Mouse (Mus musculus) spleen, postnatal 14 days (tissue): Measurements from ENCODE around the gene Wdr44.
"Not testable (repeated sequence)": the region's sequence is repeated elsewhere in the genome, so short reads cannot be mapped to it uniquely, and the experiment has no call there.

Source experiments
- DNase-seq, 2 experiments: peaks; one replicate each; pipeline ENCODE4 v3.0.0; 2021 to 2022; ENCODE audit warnings: low spot score in 2 of 2

The Wdr44 gene

DNA sequence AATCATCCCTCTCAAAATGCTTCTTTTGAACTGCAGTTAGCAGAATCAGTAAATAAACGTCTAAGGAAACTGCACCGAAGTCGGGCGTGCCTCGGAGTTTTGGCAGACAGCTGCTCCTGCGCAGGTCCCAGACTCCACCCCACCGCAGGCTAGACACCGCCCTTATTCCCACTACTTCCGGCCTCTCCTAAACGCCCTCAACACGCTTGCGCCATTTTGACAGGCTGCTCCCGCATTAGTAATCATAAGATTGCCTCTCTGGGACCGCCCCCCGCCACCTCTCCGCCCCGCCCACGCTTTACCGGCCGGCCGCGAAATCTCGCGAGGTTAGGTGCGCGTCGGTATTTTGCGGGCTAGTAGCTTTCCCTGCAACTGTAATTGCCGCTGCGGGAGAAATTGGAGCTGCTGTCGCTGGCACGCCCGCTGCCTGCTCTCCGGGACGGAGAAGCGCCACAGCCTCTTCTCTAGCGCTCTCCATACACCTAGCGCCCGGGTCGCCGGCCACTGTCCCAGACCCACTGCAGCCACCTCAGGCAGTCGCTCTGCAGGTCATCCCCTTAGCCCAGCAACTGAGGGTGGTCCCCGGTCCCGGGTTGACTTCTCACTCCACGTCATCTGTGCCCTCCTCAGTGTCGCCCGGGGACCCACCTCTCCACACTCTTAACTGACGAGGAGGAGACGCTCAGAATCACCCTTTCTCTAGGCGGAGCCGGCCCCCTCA lies at the start of gene Wdr44:
TSS of gene Wdr44 (plus strand) at position 330 of the 721 bp plus-strand sequence.
- peak; percentile 92 for DNase-seq

DNA sequence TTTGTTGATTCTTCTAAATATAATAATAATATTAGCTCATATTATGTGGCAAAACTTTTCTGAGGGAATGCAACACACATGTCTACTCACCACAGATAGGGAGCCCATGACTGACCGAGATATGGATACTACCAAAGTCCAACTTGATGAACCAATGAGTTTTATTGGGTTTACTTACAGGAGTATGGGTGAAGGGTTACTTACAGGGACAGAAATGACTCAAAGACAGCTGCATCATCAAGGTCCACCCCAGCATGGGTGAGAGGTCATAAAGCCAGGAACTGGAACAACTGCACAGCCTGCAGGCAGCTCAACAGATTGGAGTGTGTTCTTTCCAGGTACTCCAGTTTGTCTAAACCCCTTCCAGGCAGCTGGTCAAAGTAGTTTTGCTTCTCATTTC lies 44.5 kb upstream of the Wdr44 start:
- no peak for DNase-seq

- DNase-seq: no peak
Observed at GRCm38 (mm10) chrX:23662216-23662615, 30.6 kb upstream of the Wdr44 start.

GRCm38 (mm10) chrX:23673193-23673592 lies 19.7 kb upstream of the Wdr44 start:
- no peak for DNase-seq

- DNase-seq: no peak
Observed at GRCm38 (mm10) chrX:23675450-23675849, 17.4 kb upstream of the Wdr44 start.

GRCm38 (mm10) chrX:23676583-23676982 lies 16.3 kb upstream of the Wdr44 start:
- DNase-seq: no peak

- no peak for DNase-seq
Observed at GRCm38 (mm10) chrX:23677511-23677910, 15.3 kb upstream of the Wdr44 start.

GRCm38 (mm10) chrX:23692336-23692721 lies 522 bp upstream of the Wdr44 start:
- no peak for DNase-seq

- no peak for DNase-seq
Observed at GRCm38 (mm10) chrX:23693443-23694400, 871 bp downstream of the Wdr44 start.

- DNase-seq: no peak
Observed at GRCm38 (mm10) chrX:23694588-23694987, 1.7 kb downstream of the Wdr44 start.

DNA sequence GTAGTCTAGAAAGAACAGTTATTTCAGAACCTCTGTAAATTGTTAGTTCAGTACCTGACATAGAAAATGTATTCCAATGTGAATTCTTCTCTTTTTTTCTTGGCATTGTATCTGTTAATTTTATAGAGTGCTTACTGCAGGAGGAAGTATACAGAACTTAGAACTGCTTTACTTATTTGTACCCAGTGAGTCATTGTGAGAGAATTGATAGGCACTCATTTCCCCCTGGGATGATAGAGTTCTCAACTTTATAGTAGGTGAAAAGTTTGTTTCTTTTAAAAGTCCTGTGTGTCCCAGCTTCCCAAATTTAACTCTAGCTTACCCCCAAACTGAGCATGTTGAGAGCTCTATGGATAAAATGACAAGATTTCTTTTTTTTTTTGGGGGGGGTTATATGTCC lies 2.3 kb downstream of the Wdr44 start:
- no peak for DNase-seq

GRCm38 (mm10) chrX:23697346-23697745 lies 4.5 kb downstream of the Wdr44 start:
- DNase-seq: no peak

- DNase-seq: no peak
Observed at GRCm38 (mm10) chrX:23699023-23699422, 6.2 kb downstream of the Wdr44 start.

- DNase-seq: no peak
Observed at GRCm38 (mm10) chrX:23717247-23717646, 24.4 kb downstream of the Wdr44 start.

GRCm38 (mm10) chrX:23727463-23727862 lies 34.6 kb downstream of the Wdr44 start:
- no peak for DNase-seq

DNA sequence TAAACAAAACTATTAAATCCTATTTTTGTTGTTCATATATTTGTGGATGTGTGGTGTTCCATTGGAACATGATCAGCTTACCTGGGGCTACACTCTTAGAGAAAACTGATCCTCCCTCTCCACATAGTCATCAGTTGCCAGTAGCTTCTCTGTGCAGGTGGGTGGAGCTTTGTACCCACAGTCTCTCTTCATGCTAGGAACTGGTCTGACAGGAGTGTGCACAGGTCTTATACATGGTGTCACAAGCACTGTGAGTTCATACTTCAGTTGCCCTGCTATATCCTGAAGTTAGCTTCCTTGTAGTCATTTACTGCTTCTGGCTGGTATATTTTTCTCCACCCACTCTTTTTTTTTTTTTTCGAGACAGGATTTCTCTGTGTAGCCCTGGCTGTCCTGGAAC lies 61.8 kb downstream of the Wdr44 start:
- DNase-seq: no peak

DNA sequence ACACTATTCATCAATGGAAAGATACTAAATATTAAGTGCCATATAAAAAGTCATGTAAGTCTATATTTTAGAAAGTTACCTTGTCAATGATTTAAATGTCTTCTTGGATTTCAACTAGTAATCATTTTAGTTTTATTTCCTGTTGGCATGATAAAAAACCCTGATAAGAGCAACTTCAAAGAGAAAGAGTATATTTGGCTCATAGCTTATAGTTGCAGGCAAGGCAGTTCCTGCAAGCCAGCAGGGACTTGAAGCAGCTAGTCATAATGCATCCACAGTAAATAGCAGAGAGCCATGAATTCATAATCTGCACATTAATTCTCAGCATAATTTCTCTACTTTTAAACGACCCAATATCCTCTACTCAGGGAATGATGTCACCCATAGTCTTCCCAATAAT lies 75.0 kb downstream of the Wdr44 start:
- DNase-seq: no peak

DNA sequence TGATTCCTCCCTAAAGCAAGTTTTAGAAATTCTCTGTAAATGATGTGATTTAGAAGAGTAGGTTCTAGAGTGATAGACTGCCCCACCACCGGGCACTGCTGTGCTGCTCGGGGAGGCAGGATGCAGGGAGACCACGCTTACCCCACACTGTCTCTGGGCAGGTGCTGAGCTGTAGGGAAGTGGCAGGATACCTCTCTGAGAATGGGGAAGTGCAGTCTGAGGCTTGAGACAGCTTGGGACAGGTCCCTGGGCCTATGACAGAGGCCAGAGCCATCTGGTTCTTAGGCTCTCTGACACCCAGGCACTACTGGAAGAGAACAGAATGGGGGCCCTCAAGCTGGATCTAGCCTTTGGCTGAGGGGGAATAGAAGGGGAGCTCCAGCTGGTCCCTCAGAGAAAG lies 114.3 kb downstream of the Wdr44 start:
- DNase-seq: no peak

- no peak for DNase-seq
Observed at GRCm38 (mm10) chrX:23810365-23810764, 117.5 kb downstream of the Wdr44 start.

DNA sequence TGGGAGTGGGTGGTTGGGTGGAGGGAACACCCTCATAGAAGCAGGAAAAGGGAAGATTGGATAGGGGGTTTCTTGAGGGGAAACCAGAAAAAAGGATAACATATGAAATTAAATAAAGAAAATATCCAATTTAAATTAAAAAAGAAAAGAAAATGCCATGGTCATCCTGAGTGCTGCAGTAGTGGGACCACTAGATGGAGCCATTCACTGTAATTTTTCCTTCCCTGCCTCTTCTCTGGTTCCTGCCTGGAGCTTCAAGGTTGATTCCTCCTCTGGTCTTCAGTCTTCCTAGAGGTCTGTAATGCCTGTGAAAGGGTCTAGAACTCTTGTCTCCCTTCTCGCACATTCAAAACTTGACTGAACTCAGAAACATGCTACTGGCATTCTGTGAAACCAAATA lies 120.4 kb downstream of the Wdr44 start:
- not testable (repeated sequence) for DNase-seq

- DNase-seq: not testable (repeated sequence)
Observed at GRCm38 (mm10) chrX:23822885-23823284, 130.0 kb downstream of the Wdr44 start.

- DNase-seq: no peak
Observed at GRCm38 (mm10) chrX:23823398-23824023, 130.7 kb downstream of the Wdr44 start.
